ENCODE assay signal across 16 mouse cellular contexts in genomic region chr4:131832759-131833407, GRCm38 (mm10).
"Had no signal": no experiment of that assay in that cellular context is flagged by ENCODE, and none has a peak within 500 bp of the region (broad histone marks: within the 10 kb centered on the region; RNA-seq: fewer than 3 reads in every experiment).

No protein-coding gene starts in this region.

- H3K36me3 ChIP-seq: intestine, embryonic 15.5 days; kidney, embryonic 15.5 days; limb, embryonic 12.5 days; lung, embryonic 15.5 days; midbrain, embryonic 12.5 days; neural tube, embryonic 13.5 days had no signal

- H3K4me3 ChIP-seq: intestine, embryonic 15.5 days; kidney, embryonic 15.5 days; limb, embryonic 12.5 days; lung, embryonic 15.5 days; megakaryocyte, embryonic 14.5 days; midbrain, embryonic 12.5 days; neural tube, embryonic 13.5 days had no signal

- DNase-seq: kidney, adult 2 months; kidney, postnatal 14 days; lung, postnatal 14 days; retina, postnatal 1 day; right cerebral cortex, postnatal 14 days; thymus, adult 2 months; thymus, postnatal 36 days had no signal

- H3K27ac ChIP-seq: intestine, embryonic 15.5 days; kidney, embryonic 15.5 days; limb, embryonic 12.5 days; lung, embryonic 15.5 days; macrophage; midbrain, embryonic 12.5 days; neural tube, embryonic 13.5 days had no signal

- ATAC-seq: intestine, embryonic 15.5 days; midbrain, embryonic 16.5 days had no signal

- H3K4me2 ChIP-seq: intestine, embryonic 15.5 days; kidney, embryonic 15.5 days; limb, embryonic 12.5 days; lung, embryonic 15.5 days; midbrain, embryonic 12.5 days; neural tube, embryonic 13.5 days had no signal

- H3K9ac ChIP-seq: intestine, embryonic 15.5 days; kidney, embryonic 15.5 days; limb, embryonic 12.5 days; lung, embryonic 15.5 days; midbrain, embryonic 12.5 days; neural tube, embryonic 13.5 days had no signal

- H3K9me3 ChIP-seq: intestine, embryonic 15.5 days; kidney, embryonic 15.5 days; limb, embryonic 12.5 days; lung, embryonic 15.5 days; megakaryocyte, embryonic 14.5 days; midbrain, embryonic 12.5 days; neural tube, embryonic 13.5 days had no signal
